Mouse (Mus musculus) bone marrow, adult 2 months (tissue): Measurements from ENCODE around the gene Atp8a2.

Source experiments
- CTCF ChIP-seq: fragments of 200-500 bp; IDR thresholded peaks from 2 replicates; pipeline ENCODE4 v1.5.1; 2011; ENCODE audit warnings: low read length, control low read depth; ENCODE audit not compliant: control insufficient read depth, insufficient read depth
- POLR2A ChIP-seq: fragments of 200-500 bp; IDR thresholded peaks from 2 replicates; pipeline ENCODE4 v1.6.1; 2011; ENCODE audit warnings: low read depth, mild to moderate bottlenecking, control low read depth, low read length, borderline replicate concordance; ENCODE audit not compliant: control insufficient read depth

DNA sequence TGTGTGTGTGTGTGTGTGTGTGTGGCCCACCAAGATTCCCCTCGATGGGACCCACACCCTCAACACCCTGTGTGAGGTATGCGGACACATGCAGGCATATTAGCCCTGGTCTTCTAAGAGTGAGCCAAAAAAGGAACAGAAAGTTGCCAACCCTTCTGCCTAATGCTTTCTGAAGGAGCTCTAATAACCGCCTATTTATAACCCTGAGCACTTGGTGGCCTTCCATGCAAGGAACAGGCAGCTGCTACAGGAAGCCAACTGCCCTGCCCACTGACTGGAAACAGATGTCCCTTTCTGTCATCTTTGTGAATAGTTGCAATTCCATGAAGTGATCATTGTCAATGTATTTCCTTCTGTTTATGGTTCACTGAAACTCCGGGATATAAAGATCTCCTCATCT lies 475.0 kb downstream of the Atp8a2 start:
- TF ChIP-seq CTCF (no peak), POLR2A (no peak)
